Mouse (Mus musculus) heart, embryonic 12.5 days (tissue): ENCODE measurements around the gene Pilra. TPM values are rescaled to one million over a fixed set of nuclear protein-coding genes. Genes with fewer than 3 reads are reported as not detected.
"Not testable (repeated sequence)": the region's sequence is repeated elsewhere in the genome, so short reads cannot be mapped to it uniquely, and the experiment has no call there.

Source experiments
- ATAC-seq: fragments of 200-750 bp; cut with Nextera tagmentation; 2 replicates; pipeline ENCODE4 v1.8.0; 2017; ENCODE audit warnings: moderate TSS enrichment, moderate library complexity; ENCODE audit not compliant: insufficient number of reproducible peaks, low FRiP score
- H3K27ac ChIP-seq: fragments of 300-500 bp; sonication (generic); 2 replicates; pipeline ENCODE4 v1.5.1; 2016; ENCODE audit warnings: mild to moderate bottlenecking, moderate library complexity; ENCODE audit not compliant: poor library complexity, severe bottlenecking
- H3K27me3 ChIP-seq: fragments of 300-500 bp; sonication (generic); replicated peaks from 2 replicates; pipeline ENCODE4 v1.6.1; 2016; ENCODE audit warnings: mild to moderate bottlenecking, moderate library complexity
- H3K36me3 ChIP-seq: fragments of 300-500 bp; sonication (generic); 2 replicates; pipeline ENCODE4 v1.6.1; 2016; ENCODE audit warnings: mild to moderate bottlenecking, moderate library complexity
- H3K4me1 ChIP-seq: fragments of 300-500 bp; sonication (generic); replicated peaks from 2 replicates; pipeline ENCODE4 v1.6.1; 2016; ENCODE audit warnings: mild to moderate bottlenecking
- H3K4me2 ChIP-seq: fragments of 300-500 bp; sonication (generic); 2 replicates; pipeline ENCODE4 v1.6.1; 2016; ENCODE audit warnings: mild to moderate bottlenecking, moderate library complexity
- H3K4me3 ChIP-seq: fragments of 300-500 bp; sonication (generic); 2 replicates; pipeline ENCODE4 v1.5.1; 2016; ENCODE audit warnings: mild to moderate bottlenecking
- H3K9ac ChIP-seq: fragments of 300-500 bp; sonication (generic); 2 replicates; pipeline ENCODE4 v1.6.1; 2016; ENCODE audit warnings: mild to moderate bottlenecking, moderate library complexity
- H3K9me3 ChIP-seq: fragments of 300-500 bp; sonication (generic); replicated peaks from 2 replicates; pipeline ENCODE4 v1.6.1; 2016; ENCODE audit warnings: mild to moderate bottlenecking, moderate library complexity
- WGBS: fragments of 180-500 bp; shearing (Covaris S2); methylation state at CpG from one replicate; pipeline ENCODE4 v1.1.7; 2016; 5-methylcytosine and 5-hydroxymethylcytosine counted together
- polyA plus RNA-seq: library from polyadenylated mRNA; unstranded; fragments of >200 nt; fragmentation: Nextera tagmentation; extraction: Ambion mirVana; gene quantifications from 2 replicates; pipeline ENCODE4 v1.2.1, GENCODE M21; 2016

Gene Pilra
- 2.3 and 2.5 TPM in 2 replicates for polyA plus RNA-seq

DNA sequence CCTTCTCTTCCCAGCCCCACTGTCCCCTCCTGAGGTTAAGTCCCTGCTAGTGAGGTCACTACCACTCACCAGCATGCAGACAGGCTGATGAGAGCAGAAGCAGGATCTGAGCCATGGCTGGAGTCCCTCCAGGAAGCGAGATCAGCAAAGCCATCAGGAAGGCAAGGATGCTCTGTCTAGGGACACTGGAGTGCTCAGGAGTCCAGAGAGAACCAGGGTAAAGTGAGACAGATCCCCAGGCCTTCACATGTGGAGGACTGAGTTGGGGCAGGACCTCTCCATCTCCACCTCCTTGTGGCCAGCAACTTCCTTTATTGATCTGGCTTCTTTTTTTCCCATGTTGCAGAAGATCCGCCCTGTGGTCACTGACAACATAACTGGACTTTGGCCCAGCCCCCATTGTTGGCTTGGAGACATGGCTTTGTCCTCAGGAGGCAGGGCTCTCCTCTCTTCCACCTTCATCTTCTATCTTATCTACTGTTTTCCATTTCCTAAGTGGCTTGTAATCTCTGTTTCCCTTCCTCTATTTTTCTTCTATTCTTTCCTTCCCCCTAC, at the start of gene Pilra:
Gene Pilra (minus strand): TSS at position 316 of the 555 bp plus-strand sequence.
- H3K9ac ChIP-seq, H3K36me3 ChIP-seq, H3K4me2 ChIP-seq, H3K27ac ChIP-seq, H3K9me3 ChIP-seq, H3K4me3 ChIP-seq, H3K4me1 ChIP-seq, H3K27me3 ChIP-seq: not testable (repeated sequence)
- ATAC-seq = peak; percentile 33; the same call in 1 of the 2 replicates
- 41% methylated on average over 2 of the region's 2 CpGs for WGBS

DNA sequence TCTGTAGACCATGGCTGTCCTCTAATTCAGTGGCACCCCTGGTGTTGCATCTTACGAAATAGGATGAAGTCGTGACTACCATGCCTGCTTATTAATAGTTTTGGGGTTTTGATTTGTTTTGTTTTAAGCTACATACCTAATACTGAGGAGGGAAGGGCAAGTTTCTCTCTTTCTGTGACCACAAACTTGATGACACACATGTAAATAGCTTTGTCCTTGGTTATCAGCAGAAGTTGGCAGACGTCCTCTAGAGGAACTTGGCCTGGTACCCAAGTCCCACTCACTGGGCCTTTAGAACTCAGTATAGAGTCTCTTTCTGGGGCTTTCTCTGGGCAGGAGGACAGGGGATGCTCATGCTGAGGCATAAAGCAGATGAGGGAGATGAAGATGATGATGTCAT, 47.3 kb upstream of the Pilra start:
- H3K9me3 ChIP-seq = no peaks in the 10 kb centered on the region
- no peak overlapping the region for H3K9ac ChIP-seq
- no peak overlapping the region for H3K27ac ChIP-seq
- H3K4me3 ChIP-seq = no peak overlapping the region
- H3K4me1 ChIP-seq = no peaks in the 10 kb centered on the region; the same call in 1 of the 2 replicates
- H3K36me3 ChIP-seq = no peaks in the 10 kb centered on the region
- ATAC-seq = no peak
- H3K4me2 ChIP-seq = no peak overlapping the region
- WGBS = 70% methylated on average over 3 of the region's 3 CpGs
- H3K27me3 ChIP-seq = peaks cover 8% of the 10 kb centered on the region; the same call in 1 of the 2 replicates

DNA sequence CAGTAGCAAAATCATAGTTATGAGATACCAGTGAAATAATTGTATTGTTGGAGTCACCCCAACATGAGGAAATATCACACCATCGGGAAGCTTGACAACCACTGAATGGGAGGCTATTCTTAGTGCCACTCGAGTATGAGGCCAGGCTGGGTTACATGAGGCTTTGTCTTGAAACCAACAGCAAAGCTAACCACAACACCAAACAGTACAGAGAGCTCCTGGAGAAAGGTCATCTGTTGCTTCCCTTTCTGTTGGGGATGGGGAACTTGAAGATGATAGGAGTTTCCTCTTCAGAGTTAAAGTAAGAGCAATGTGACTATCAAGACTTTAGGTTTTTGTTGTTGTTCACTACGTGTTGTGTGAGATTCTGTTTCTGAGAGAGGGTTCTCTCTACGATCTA, 46.8 kb upstream of the Pilra start:
- no peak overlapping the region for H3K4me2 ChIP-seq
- no peak overlapping the region for H3K27ac ChIP-seq
- no peak overlapping the region for H3K9ac ChIP-seq
- ATAC-seq = no peak
- H3K4me1 ChIP-seq = no peaks in the 10 kb centered on the region; the same call in 1 of the 2 replicates
- H3K27me3 ChIP-seq = peaks cover 6% of the 10 kb centered on the region; the same call in 1 of the 2 replicates
- no peaks in the 10 kb centered on the region for H3K36me3 ChIP-seq
- WGBS = 52% methylated on average over 4 of the region's 4 CpGs
- no peak overlapping the region for H3K4me3 ChIP-seq
- no peaks in the 10 kb centered on the region for H3K9me3 ChIP-seq

DNA sequence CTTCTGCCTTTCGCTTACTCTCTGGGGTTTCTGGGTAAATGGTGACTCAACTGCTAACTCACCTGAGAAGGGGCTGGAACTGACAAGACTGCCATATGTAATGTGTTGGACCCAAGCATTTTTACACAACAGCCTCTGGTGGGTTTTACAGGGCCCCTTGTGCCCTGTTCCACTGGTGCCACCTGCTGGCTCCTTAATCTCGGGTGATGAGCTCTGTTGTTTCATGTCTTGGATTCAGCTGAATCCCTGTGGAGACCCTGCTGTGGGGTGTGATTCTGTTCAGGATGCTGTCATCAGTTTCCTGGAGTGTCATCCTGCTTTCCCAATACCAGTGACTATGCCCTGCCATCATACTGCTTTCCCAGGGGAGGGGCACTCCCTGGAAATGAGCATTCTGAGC, 41.8 kb upstream of the Pilra start:
- no peak overlapping the region for H3K9ac ChIP-seq
- 44% methylated on average over 2 of the region's 2 CpGs for WGBS
- H3K4me1 ChIP-seq = no peaks in the 10 kb centered on the region
- H3K27me3 ChIP-seq = no peaks in the 10 kb centered on the region
- no peak overlapping the region for H3K4me2 ChIP-seq
- H3K4me3 ChIP-seq = no peak overlapping the region
- no peak overlapping the region for H3K27ac ChIP-seq
- H3K9me3 ChIP-seq = no peaks in the 10 kb centered on the region
- no peaks in the 10 kb centered on the region for H3K36me3 ChIP-seq
- no peak for ATAC-seq

DNA sequence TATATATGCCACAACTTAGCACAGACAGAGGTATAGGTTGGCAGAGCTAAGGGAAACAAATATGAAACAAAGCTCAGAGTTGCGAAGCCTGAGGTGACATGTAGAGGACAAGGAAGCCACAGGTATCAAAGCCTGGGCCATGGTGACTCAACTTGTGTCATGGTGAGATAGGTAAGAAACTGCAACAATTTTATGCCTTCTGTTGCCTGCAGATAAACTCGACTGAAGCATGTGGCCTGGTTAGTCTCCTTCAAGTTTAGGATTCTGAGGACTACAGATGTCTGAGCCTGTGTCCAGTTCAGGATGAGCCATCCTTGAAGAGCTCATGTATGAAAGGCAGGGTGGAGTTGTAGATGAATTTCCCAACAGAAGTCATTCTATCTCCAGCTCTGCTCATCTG, 39.0 kb upstream of the Pilra start:
- H3K4me1 ChIP-seq = 0 out of 2 replicates have a peak, but pooled peaks cover 2% of the 10 kb centered on the region
- H3K27ac ChIP-seq = no peak overlapping the region
- 72% methylated on average over 2 of the region's 2 CpGs for WGBS
- H3K9me3 ChIP-seq = no peaks in the 10 kb centered on the region
- H3K4me2 ChIP-seq = no peak overlapping the region
- no peaks in the 10 kb centered on the region for H3K27me3 ChIP-seq
- H3K4me3 ChIP-seq = no peak overlapping the region
- no peak overlapping the region for H3K9ac ChIP-seq
- no peaks in the 10 kb centered on the region for H3K36me3 ChIP-seq
- no peak for ATAC-seq

DNA sequence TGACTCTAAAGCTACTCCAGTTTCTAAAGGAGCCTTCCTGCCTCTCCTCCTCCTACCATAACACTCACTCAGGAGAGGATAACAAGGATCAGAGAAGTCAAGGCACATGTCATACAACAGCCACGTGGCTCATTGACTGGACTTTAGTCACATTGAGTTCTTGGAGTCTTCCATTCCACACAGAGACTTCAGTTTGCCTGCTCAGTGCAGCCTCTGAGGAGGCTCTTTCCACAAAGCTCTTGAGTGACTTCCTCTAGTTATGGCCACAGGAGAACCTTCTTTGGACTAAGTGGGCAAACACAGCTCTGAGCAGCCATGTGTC, 36.3 kb upstream of the Pilra start:
- not testable (repeated sequence) for H3K27me3 ChIP-seq, H3K4me3 ChIP-seq, ATAC-seq, H3K4me1 ChIP-seq, H3K9me3 ChIP-seq, H3K36me3 ChIP-seq, H3K27ac ChIP-seq, H3K9ac ChIP-seq, H3K4me2 ChIP-seq
- 23% methylated on average over 1 of the region's 1 CpGs for WGBS

DNA sequence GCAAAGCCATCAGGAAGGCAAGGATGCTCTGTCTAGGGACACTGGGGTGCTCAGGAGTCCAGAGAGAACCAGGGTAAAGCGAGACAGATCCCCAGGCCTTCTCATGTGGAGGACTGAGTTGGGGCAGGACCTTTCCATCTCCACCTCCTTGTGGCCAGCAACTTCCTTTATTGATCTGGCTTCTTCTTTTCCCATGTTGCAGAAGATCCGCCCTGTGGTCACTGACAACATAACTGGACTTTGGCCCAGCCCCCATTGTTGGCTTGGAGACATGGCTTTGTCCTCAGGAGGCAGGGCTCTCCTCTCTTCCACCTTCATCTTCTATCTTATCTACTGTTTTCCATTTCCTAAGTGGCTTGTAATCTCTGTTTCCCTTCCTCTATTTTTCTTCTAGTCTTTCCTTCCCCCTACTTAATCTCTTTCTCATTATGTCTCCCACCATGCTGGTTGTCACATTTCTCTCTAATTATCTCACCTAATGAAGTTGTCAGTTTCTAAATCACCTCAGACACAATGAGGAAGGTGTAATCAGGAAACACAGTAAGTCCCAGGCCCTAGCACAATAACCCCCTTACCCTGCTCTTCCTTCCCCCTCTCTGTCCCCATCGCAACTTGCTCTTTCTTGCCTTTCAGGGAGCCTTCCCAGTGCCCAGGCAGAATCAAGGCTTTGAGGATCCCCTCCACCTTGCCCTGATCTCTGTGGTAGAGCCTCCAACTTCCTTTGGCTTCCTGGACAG, 35.7 kb upstream of the Pilra start, which contains the start of gene Pilrb2:
Gene Pilrb2 (minus strand): TSS at position 172 of the 737 bp plus-strand sequence.
- H3K27me3 ChIP-seq, H3K27ac ChIP-seq, H3K4me2 ChIP-seq, H3K4me3 ChIP-seq, H3K4me1 ChIP-seq, H3K9me3 ChIP-seq, H3K9ac ChIP-seq, H3K36me3 ChIP-seq: not testable (repeated sequence)
- WGBS = 44% methylated on average over 3 of the region's 3 CpGs
- peak; percentile 55; the same call in 1 of the 2 replicates for ATAC-seq

DNA sequence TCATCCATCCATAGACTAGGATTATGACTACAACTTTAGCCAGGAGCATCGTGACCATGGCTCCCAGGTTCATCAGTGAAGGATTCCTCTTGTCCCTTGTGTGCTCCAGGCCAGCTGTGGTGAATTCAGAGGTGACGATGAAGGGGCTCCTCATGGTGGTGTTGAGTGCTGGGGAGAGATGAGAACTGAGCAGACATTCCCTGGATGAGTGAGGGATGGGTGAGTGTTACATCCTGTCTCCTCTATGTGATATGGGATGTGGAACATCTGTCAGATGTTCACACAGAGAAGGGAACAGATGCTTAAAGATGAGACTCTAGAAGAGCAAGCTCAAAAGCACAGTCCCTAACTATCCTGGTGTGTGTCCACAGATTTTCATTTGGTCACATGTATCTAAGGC, 32.5 kb upstream of the Pilra start:
- not testable (repeated sequence) for H3K27me3 ChIP-seq, H3K4me2 ChIP-seq, H3K4me3 ChIP-seq, H3K36me3 ChIP-seq, H3K4me1 ChIP-seq, H3K9me3 ChIP-seq, H3K9ac ChIP-seq, ATAC-seq, H3K27ac ChIP-seq
- 65% methylated on average over 2 of the region's 2 CpGs for WGBS

DNA sequence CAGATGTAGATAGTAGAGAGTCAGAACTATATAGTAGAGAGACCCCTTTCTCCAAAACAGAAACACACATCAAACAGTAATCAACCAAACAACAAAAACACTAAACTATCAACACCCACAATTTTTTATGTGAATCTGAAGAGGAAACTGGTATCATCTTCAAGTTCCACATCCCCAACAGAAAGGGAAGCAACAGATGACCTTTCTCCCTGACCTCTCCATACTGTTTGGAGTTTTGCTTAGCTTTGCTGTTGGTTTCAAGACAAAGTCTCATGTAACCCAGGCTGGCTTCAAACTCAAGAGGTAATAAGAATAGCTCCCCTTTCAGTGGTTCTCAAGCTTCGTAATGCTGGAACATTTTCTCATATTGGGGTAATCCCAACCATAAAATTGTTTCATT, 27.9 kb upstream of the Pilra start:
- not testable (repeated sequence) for H3K4me1 ChIP-seq, H3K4me2 ChIP-seq, H3K9me3 ChIP-seq, H3K4me3 ChIP-seq, ATAC-seq, H3K9ac ChIP-seq, H3K27me3 ChIP-seq, H3K27ac ChIP-seq, H3K36me3 ChIP-seq
- 80% methylated on average over 1 of the region's 1 CpGs for WGBS

DNA sequence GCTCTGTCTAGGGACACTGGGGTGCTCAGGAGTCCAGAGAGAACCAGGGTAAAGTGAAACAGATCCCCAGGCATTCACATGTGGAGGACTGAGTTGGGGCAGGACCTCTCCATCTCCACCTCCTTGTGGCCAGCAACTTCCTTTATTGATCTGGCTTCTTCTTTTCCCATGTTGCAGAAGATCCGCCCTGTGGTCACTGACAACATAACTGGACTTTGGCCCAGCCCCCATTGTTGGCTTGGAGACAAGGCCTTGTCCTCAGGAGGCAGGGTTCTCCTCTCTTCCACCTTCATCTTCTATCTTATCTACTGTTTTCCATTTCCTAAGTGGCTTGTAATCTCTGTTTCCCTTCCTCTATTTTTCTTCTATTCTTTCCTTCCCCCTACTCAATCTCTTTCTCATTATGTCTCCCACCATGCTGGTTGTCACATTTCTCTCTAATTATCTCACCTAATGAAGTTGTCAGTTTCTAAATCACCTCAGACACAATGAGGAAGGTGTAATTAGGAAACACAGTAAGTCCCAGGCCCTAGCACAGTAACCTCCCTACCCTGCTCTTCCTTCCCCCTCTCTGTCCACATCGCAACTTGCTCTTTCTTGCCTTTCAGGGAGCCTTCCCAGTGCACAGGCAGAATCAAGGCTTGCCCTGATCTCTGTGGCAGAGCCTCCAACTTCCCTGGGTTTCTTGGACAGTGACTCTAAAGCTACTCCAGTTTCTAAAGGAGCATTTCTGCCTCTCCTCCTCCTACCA, 22.1 kb upstream of the Pilra start, which contains the start of gene Pilrb1:
Gene Pilrb1 (minus strand): TSS at position 147 of the 751 bp plus-strand sequence.
- H3K27me3 ChIP-seq, H3K4me3 ChIP-seq, H3K4me2 ChIP-seq, H3K27ac ChIP-seq, H3K36me3 ChIP-seq, H3K9me3 ChIP-seq, H3K9ac ChIP-seq, ATAC-seq, H3K4me1 ChIP-seq: not testable (repeated sequence)
- WGBS = 52% methylated on average over 2 of the region's 2 CpGs

DNA sequence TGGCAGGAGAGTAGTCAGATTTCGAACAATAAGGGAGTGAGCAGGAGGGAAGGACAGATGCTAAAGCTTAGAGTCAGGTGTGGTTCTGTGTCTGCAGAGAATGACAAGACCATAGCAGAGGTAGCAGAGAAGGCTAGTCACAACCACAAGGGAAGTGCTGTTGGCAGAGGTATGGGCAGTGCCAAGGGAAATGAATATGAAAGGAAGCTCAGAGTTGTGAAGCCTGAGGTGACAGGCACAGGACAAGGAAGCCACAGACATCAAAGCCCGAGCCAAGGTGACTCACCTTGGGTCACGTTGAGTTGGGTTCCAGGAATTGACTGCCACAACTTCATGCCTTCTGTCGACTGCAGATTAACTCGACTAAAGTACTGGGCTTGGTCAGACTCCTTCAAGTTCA, 20.8 kb upstream of the Pilra start:
- H3K9me3 ChIP-seq, H3K9ac ChIP-seq, H3K4me1 ChIP-seq, H3K27ac ChIP-seq, H3K27me3 ChIP-seq, H3K4me3 ChIP-seq, H3K36me3 ChIP-seq, ATAC-seq, H3K4me2 ChIP-seq: not testable (repeated sequence)
- 71% methylated on average over 5 of the region's 5 CpGs for WGBS
